Mouse (Mus musculus): ENCODE measurements around the gene Serpina3m. TPM values are rescaled to one million over a fixed set of nuclear protein-coding genes. Genes with fewer than 3 reads are reported as not detected.
"Not testable (repeated sequence)": the region's sequence is repeated elsewhere in the genome, so short reads cannot be mapped to it uniquely, and the experiment has no call there.

The Serpina3m gene
- polyA plus RNA-seq, 1 experiment from 2014 or later: not detected

DNA sequence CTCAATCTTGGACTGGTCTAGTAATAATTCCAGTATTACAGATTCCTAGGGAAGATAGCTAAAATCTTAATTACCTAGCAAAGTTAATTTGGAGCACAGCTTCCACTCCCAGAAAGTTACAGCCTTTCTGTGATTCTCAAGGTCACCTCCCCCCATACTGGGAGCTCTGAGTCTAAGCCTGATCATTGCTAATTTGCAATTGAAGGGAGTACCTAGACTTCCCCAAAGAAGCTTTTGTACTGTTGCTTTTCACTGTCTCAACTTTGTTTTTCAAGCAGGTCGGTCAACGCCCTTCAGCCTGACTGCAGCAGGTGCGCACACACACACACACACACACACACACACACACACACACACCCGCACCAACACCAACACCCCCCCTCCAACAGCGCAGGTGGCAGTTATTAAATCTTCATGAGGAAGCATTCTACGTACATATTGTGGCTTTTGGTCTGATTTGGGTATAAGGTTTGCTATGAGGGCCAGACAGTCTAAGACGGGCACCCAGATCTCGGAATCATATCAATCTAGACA lies 42.9 kb downstream of the Serpina3m start:
- H3K4me2 ChIP-seq (replicated peaks; ENCODE audit: low read depth, low read length); H3K4me3 ChIP-seq (ENCODE audit: low read length); H3K4me1 ChIP-seq (ENCODE audit: insufficient read depth, low read length); H3K36me3 ChIP-seq (ENCODE audit: insufficient read depth, low read length); H3K27me3 ChIP-seq (ENCODE audit: insufficient read depth, low read length); H3K9me3 ChIP-seq (ENCODE audit: low read length); H3K27ac ChIP-seq (ENCODE audit: low read length); H3K9ac ChIP-seq (replicated peaks; ENCODE audit: low read length); ATAC-seq (ENCODE audit: low FRiP score, low TSS enrichment): not testable (repeated sequence)
- 93% methylated on average over 8 of the region's 8 CpGs for WGBS

DNA sequence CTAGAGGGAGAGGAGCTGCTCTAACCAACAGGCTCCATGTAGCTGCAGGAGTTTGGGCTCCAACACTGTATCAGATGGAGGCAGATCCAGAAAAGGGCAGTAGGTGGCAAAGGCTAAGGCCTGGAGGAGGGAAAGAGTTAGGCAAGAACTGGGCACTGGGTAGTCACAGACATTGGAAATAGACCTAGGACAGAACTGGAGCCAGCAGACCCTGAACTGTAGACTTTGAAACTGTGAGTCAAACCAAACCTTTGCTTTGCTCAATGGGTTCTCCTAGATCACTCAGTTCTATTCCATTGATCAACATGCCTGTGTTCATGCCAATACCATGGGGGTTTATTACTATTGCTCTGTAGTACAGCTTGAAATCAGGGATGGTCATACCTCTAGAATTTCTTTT lies 47.7 kb downstream of the Serpina3m start:
- H3K9ac ChIP-seq (replicated peaks; ENCODE audit: low read length); H3K4me1 ChIP-seq (ENCODE audit: insufficient read depth, low read length); ATAC-seq (ENCODE audit: low FRiP score, low TSS enrichment); H3K27me3 ChIP-seq (ENCODE audit: insufficient read depth, low read length); H3K4me3 ChIP-seq (ENCODE audit: low read length); H3K27ac ChIP-seq (ENCODE audit: low read length); H3K36me3 ChIP-seq (ENCODE audit: insufficient read depth, low read length); H3K9me3 ChIP-seq (ENCODE audit: low read length); H3K4me2 ChIP-seq (replicated peaks; ENCODE audit: low read depth, low read length): not testable (repeated sequence)

DNA sequence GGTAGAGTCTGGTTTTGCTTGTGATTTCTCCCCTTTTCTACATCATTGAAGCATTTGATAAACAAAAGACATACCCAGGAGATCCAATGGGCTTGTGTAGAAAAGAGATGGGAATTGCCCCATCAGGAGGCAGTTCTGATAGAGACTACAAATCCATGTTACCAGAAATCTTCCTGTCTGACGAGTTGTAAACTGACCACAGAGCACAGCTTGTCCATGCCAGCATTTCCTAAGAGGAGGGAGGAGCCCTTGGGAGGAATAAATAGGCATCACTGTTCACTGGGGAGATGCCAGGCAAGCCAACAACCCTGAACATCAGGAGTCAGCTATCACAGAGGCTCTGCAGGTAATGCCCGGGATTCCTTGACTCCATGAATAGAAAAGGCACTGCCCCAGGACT lies 48.6 kb downstream of the Serpina3m start:
- not testable (repeated sequence) for H3K9me3 ChIP-seq (ENCODE audit: low read length)
- 65% methylated on average over 2 of the region's 2 CpGs for WGBS

DNA sequence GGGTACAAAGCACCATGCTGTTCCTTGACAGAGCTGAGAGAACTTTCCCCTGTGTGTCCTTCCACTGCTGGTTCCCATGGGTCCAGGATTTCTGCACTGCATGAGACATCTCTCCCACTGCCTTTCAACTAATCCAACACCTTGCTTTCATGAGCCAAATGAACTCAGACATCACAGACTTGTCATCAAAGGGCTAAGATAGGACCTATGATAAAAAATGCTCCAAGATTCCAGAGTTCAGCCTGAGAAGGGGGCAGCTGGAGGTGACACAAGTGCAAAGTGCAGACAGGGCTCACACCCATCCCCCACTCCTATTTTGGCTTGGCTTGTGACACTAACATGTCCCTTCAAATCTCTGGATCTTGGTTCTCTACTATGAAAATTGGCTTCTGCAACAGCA lies 50.2 kb downstream of the Serpina3m start:
- Histone ChIP-seq H3K36me3 (ENCODE audit: insufficient read depth, low read length) (no peaks in the 10 kb centered on the region), H3K4me1 (ENCODE audit: insufficient read depth, low read length) (no peaks in the 10 kb centered on the region), H3K9me3 (ENCODE audit: low read length) (no peaks in the 10 kb centered on the region), H3K27me3 (ENCODE audit: insufficient read depth, low read length) (no peaks in the 10 kb centered on the region), H3K27ac (ENCODE audit: low read length) (no peak overlapping the region), H3K4me2 (replicated peaks; ENCODE audit: low read depth, low read length) (no peak overlapping the region), H3K9ac (replicated peaks; ENCODE audit: low read length) (no peak overlapping the region), H3K4me3 (ENCODE audit: low read length) (no peak overlapping the region)
- ATAC-seq (ENCODE audit: low FRiP score, low TSS enrichment): no peak

More for the DNA sequence above, 48.6 kb downstream of the Serpina3m start:
- not testable (repeated sequence) for ATAC-seq (ENCODE audit: low FRiP score, low TSS enrichment); H3K36me3 ChIP-seq (ENCODE audit: insufficient read depth, low read length); H3K4me2 ChIP-seq (replicated peaks; ENCODE audit: low read depth, low read length); H3K4me3 ChIP-seq (ENCODE audit: low read length); H3K9ac ChIP-seq (replicated peaks; ENCODE audit: low read length); H3K4me1 ChIP-seq (ENCODE audit: insufficient read depth, low read length); H3K27ac ChIP-seq (ENCODE audit: low read length); H3K27me3 ChIP-seq (ENCODE audit: insufficient read depth, low read length)

DNA sequence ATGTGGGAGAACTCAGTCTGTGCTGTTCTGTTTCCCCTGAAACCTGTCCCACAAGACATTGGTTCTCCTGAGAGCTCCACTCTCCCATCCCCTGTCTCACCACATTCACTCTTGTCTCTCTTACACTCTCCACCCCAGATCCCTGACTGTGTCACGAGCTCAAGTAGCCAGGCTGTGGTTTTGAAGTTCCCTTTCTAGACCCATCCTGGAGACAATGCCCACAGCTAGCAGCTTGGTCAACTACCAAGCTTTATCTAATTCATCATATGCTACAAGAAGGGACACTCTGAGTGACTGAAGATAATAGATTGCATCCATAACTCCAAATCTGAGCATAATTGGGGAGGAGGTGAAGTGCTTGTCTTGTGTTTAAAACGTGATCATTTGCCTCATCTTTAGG lies 52.8 kb downstream of the Serpina3m start:
- not testable (repeated sequence) for H3K27ac ChIP-seq (ENCODE audit: low read length); ATAC-seq (ENCODE audit: low FRiP score, low TSS enrichment)
- 64% methylated on average over 2 of the region's 2 CpGs for WGBS

DNA sequence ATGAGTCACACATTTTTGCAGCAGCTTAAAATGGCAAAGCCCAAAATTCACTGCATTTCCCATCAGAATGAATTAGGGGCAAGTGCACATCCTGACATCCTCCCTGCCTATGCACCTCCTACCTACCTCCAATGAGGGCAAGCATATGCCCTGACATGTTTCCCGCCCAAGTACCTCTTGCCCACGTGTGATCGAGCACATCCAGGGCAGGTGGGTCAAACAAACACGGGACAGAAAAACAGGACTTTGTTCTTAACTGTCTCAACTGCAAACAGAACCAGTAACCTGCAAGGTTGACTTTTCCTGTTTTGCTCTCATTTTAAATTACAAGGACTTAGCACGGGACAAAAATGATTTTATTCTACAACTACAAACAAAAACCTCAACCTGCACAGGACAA lies 65.7 kb downstream of the Serpina3m start:
- Histone ChIP-seq H3K27ac (ENCODE audit: low read length) (no peak overlapping the region), H3K9ac (replicated peaks; ENCODE audit: low read length) (no peak overlapping the region), H3K4me1 (ENCODE audit: insufficient read depth, low read length) (no peaks in the 10 kb centered on the region), H3K27me3 (ENCODE audit: insufficient read depth, low read length) (no peaks in the 10 kb centered on the region), H3K4me3 (ENCODE audit: low read length) (no peak overlapping the region), H3K9me3 (ENCODE audit: low read length) (no peaks in the 10 kb centered on the region), H3K4me2 (replicated peaks; ENCODE audit: low read depth, low read length) (no peak overlapping the region), H3K36me3 (ENCODE audit: insufficient read depth, low read length) (no peaks in the 10 kb centered on the region)
- WGBS: 74% methylated on average over 5 of the region's 5 CpGs
- ATAC-seq (ENCODE audit: low FRiP score, low TSS enrichment): no peak

More for the DNA sequence above, 52.8 kb downstream of the Serpina3m start:
- H3K36me3 ChIP-seq (ENCODE audit: insufficient read depth, low read length); H3K4me3 ChIP-seq (ENCODE audit: low read length); H3K9ac ChIP-seq (replicated peaks; ENCODE audit: low read length); H3K4me1 ChIP-seq (ENCODE audit: insufficient read depth, low read length); H3K27me3 ChIP-seq (ENCODE audit: insufficient read depth, low read length); H3K9me3 ChIP-seq (ENCODE audit: low read length); H3K4me2 ChIP-seq (replicated peaks; ENCODE audit: low read depth, low read length): not testable (repeated sequence)

DNA sequence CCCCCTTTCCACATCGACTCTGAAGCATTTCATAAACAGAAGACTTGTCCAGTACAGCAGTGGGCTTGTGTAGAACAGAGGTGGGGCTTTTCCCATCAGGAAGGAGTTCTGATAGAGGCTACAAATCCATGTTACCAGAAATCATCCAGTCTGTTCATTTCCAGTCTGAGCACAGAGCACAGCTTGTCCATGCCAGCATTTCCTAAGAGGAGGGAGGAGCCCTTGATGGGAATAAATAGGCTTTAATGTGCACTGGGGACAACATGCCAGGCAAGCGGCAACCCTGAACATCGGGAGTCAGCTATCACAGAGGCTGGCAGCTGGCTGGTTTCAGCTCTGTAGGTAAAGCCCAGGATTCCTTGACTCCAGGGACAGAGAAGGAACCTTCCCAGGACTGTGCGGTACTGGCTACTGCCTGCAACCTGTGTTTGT lies 68.2 kb downstream of the Serpina3m start, which contains the start of gene Serpina3n:
Gene Serpina3n, plus strand, starts transcription at position 276 of the 432 bp plus-strand sequence.
- H3K4me1 ChIP-seq (ENCODE audit: insufficient read depth, low read length): no peaks in the 10 kb centered on the region
- no peaks in the 10 kb centered on the region for H3K27me3 ChIP-seq (ENCODE audit: insufficient read depth, low read length)
- WGBS: 38% methylated on average over 4 of the region's 4 CpGs
- H3K9ac ChIP-seq (replicated peaks; ENCODE audit: low read length): no peak within 1 kb of the TSS
- ATAC-seq (ENCODE audit: low FRiP score, low TSS enrichment): no peak
- H3K4me3 ChIP-seq (ENCODE audit: low read length): no peak within 1 kb of the TSS
- H3K27ac ChIP-seq (ENCODE audit: low read length): no peak within 1 kb of the TSS
- no peak within 1 kb of the TSS for H3K4me2 ChIP-seq (replicated peaks; ENCODE audit: low read depth, low read length)
- no peaks in the 10 kb centered on the region for H3K36me3 ChIP-seq (ENCODE audit: insufficient read depth, low read length)
- no peaks in the 10 kb centered on the region for H3K9me3 ChIP-seq (ENCODE audit: low read length)

DNA sequence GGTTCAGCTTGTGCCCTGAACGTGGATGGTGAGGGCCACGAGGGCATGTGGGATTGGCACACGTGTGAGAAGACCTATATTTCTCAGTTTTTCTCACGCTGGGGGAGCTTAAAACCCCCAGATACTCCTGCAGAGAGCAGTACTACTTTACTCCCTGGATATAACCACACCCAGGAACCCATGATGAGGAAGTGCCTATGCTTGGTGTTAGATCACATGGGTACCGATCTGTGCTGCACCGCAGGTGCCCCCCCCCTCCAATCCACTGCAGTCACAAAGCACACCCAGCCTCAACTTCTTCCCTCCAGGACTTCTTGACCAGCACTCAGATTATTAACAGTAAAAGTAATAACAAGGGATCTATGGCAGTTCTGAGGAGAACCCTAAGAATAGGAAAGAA lies 74.2 kb downstream of the Serpina3m start:
- no peak overlapping the region for H3K9ac ChIP-seq (replicated peaks; ENCODE audit: low read length)
- ATAC-seq (ENCODE audit: low FRiP score, low TSS enrichment): no peak
- H3K36me3 ChIP-seq (ENCODE audit: insufficient read depth, low read length): no peaks in the 10 kb centered on the region
- no peaks in the 10 kb centered on the region for H3K9me3 ChIP-seq (ENCODE audit: low read length)
- H3K4me2 ChIP-seq (replicated peaks; ENCODE audit: low read depth, low read length): no peak overlapping the region
- peaks cover 4% of the 10 kb centered on the region for H3K4me1 ChIP-seq (ENCODE audit: insufficient read depth, low read length)
- WGBS: 86% methylated on average over 6 of the region's 6 CpGs
- H3K27ac ChIP-seq (ENCODE audit: low read length): no peak overlapping the region
- H3K4me3 ChIP-seq (ENCODE audit: low read length): no peak overlapping the region
- H3K27me3 ChIP-seq (ENCODE audit: insufficient read depth, low read length): no peaks in the 10 kb centered on the region

DNA sequence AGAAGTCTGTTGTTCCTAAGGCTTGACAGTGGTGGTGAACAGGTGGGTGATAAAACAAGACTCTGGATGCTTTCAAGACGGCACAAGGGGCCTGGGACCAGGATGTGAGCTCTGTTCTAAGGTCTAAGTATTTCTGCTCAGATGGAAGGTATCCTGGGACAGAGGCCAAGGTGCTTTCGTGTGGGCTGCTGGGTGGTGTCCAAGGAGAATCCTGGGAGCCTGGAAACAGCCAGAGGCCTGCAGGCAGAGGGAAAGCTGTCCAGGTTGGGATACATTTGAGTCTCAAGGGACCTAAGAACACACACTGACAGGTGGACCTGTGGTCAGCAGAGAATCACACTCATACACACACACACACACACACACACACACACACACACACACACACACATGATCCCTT lies 76.3 kb downstream of the Serpina3m start:
- no peaks in the 10 kb centered on the region for H3K9me3 ChIP-seq (ENCODE audit: low read length)
- no peak for ATAC-seq (ENCODE audit: low FRiP score, low TSS enrichment)
- no peak overlapping the region for H3K27ac ChIP-seq (ENCODE audit: low read length)
- peaks cover 4% of the 10 kb centered on the region for H3K4me1 ChIP-seq (ENCODE audit: insufficient read depth, low read length)
- no peaks in the 10 kb centered on the region for H3K27me3 ChIP-seq (ENCODE audit: insufficient read depth, low read length)
- no peak overlapping the region for H3K9ac ChIP-seq (replicated peaks; ENCODE audit: low read length)
- WGBS: 50% methylated on average over 2 of the region's 2 CpGs
- H3K4me2 ChIP-seq (replicated peaks; ENCODE audit: low read depth, low read length): no peak overlapping the region
- H3K4me3 ChIP-seq (ENCODE audit: low read length): no peak overlapping the region
- H3K36me3 ChIP-seq (ENCODE audit: insufficient read depth, low read length): no peaks in the 10 kb centered on the region

DNA sequence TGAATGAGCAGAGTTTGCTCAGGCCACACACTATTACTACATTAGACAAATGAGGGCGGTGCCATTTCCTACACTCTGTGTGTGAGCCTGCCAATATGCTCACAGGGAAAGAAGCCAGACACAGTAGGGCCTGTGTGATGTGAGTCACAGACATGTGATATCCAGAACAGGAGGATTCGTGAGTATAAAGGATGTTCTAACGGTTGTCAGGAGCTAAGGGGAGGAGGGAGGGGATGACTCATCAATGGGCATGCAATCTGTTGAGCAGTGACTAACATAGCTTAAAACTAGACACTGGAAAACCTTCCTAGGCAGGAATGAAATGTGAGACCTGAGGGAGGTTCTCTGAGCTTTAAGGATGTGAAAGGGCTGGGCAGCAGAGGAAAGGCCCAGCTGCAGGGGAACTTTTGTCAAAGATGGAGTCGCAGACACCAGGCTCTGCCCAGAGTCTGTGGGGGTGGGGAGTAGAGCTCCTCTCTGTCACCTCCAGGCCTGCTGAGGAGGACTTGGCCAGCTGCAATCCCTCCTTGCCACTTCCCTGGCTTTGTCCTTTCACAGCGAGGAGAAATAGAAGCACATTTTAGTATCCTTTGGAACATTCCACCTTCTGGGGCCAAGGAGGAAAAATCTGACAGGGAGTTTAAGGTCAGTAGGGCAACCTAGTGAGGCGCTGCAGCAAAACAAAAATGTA lies 77.5 kb downstream of the Serpina3m start:
- no peak overlapping the region for H3K9ac ChIP-seq (replicated peaks; ENCODE audit: low read length)
- H3K4me3 ChIP-seq (ENCODE audit: low read length): no peak overlapping the region
- H3K4me2 ChIP-seq (replicated peaks; ENCODE audit: low read depth, low read length): no peak overlapping the region
- no peak overlapping the region; the same call in 1 of the 2 replicates for H3K27ac ChIP-seq (ENCODE audit: low read length)
- no peaks in the 10 kb centered on the region for H3K27me3 ChIP-seq (ENCODE audit: insufficient read depth, low read length)
- peaks cover 4% of the 10 kb centered on the region for H3K4me1 ChIP-seq (ENCODE audit: insufficient read depth, low read length)
- ATAC-seq (ENCODE audit: low FRiP score, low TSS enrichment): peak; percentile 53
- H3K9me3 ChIP-seq (ENCODE audit: low read length): no peaks in the 10 kb centered on the region
- 26% methylated on average over 6 of the region's 6 CpGs for WGBS
- H3K36me3 ChIP-seq (ENCODE audit: insufficient read depth, low read length): no peaks in the 10 kb centered on the region
